ENCODE assay signal across 14 mouse cellular contexts in the genomic region with DNA sequence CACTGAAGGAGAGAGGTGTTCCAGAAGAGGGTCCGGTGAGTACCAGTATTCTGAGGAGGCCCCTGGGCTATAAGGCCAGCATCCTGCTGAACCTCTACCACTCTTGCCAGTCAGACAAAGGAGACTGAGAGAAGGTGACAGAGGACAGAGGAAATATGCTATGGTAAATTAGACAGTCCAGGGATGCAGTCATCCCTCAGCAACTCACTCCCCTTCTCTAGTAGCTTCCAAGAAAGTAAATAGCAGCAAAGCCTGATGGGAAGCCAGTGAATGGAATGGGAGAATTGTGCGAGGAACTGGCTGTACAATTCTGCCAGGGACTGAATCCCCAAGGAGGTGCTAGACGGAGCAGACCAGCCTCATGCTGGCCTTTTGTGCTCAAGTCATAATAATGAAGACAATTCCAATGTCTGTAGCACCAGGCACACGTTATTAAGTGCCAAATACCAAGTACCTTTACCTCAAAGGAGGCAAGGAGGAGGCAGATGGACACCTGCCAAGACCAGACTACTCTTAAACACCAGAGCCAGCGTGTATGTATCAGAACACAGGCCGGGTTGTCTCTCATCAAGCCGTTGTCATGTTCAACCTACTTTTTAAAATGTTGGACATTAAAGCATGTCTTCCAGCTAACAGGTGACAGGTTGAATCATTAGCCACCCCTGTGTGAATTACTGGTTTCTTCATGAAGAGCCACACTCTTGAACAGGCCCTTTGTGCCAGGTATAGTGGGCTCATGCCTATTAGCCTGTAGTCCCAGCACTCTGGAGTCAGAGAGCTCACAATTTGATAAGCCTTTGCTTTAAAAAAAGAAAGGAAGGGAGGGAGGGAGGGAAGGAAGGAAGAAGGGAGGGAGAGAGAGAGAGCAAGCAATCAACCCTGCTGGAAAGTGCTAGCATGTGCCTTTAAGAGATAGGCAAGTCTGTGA.
A peak's percentile ranks its signal among the peaks of the same experiment; 100 is the strongest.
DNase-seq lines count a peak whose midpoint lies in the region; ATAC-seq and TF ChIP-seq lines count a peak whose summit lies in the region.
"Had no signal": no experiment of that assay in that cellular context is flagged by ENCODE, and none has a peak within 500 bp of the region (broad histone marks: within the 10 kb centered on the region; RNA-seq: fewer than 3 reads in every experiment).

No protein-coding gene starts in this region.

- H3K4me3 ChIP-seq in forebrain, embryonic 10.5 days, result no peak overlapping the region
- no peak overlapping the region for H3K4me3 ChIP-seq in forebrain, embryonic 12.5 days (replicated peaks)
- no peak overlapping the region for H3K4me3 ChIP-seq in lung, embryonic 16.5 days (ENCODE audit: low read length)
- H3K4me3 ChIP-seq in embryonic fibroblast, embryonic 13.5 days (ENCODE audit: insufficient read depth, low read length), result no peak overlapping the region
- H3K4me3 ChIP-seq in limb, embryonic 12.5 days (replicated peaks), result no peak overlapping the region
- no peak overlapping the region for H3K4me3 ChIP-seq in hindbrain, postnatal 0 days (ENCODE audit: low read length)

- TF ChIP-seq CTCF in embryonic fibroblast, embryonic 13.5 days (IDR thresholded peaks at IDR 0.05; ENCODE audit: borderline replicate concordance, insufficient read depth, low read length), result no peak
- TF ChIP-seq CTCF in hindbrain, postnatal 0 days (IDR thresholded peaks at IDR 0.05; ENCODE audit: low read depth), result no peak

- H3K4me2 ChIP-seq in forebrain, embryonic 12.5 days, result no peak overlapping the region
- H3K4me2 ChIP-seq in lung, embryonic 16.5 days (ENCODE audit: low read depth, low read length), result no peak overlapping the region
- no peak overlapping the region for H3K4me2 ChIP-seq in limb, embryonic 12.5 days
- no peak overlapping the region for H3K4me2 ChIP-seq in hindbrain, postnatal 0 days (ENCODE audit: low read depth, low read length)

- H3K9ac ChIP-seq in forebrain, embryonic 12.5 days, result no peak overlapping the region
- H3K9ac ChIP-seq in lung, embryonic 16.5 days (ENCODE audit: low read length), result no peak overlapping the region
- H3K9ac ChIP-seq in limb, embryonic 12.5 days (replicated peaks), result no peak overlapping the region
- no peak overlapping the region for H3K9ac ChIP-seq in hindbrain, postnatal 0 days (replicated peaks; ENCODE audit: low read length)
- H3K9ac ChIP-seq: liver, postnatal 0 days had no signal

- no peak for TF ChIP-seq POLR2A in embryonic fibroblast, embryonic 13.5 days (IDR thresholded peaks at IDR 0.05; ENCODE audit: low read depth, low read length)

- H3K27ac ChIP-seq in forebrain, embryonic 10.5 days, result peak overlapping the region; percentile 73
- H3K27ac ChIP-seq in forebrain, embryonic 12.5 days, result no peak overlapping the region
- peak overlapping the region; percentile 15; the same call in 1 of the 2 replicates for H3K27ac ChIP-seq in lung, embryonic 16.5 days (ENCODE audit: low read length)
- H3K27ac ChIP-seq in embryonic fibroblast, embryonic 13.5 days (ENCODE audit: insufficient read depth, low read length), result peak overlapping the region; percentile 8; the same call in 1 of the 2 replicates
- peak overlapping the region; percentile 94 for H3K27ac ChIP-seq in limb, embryonic 12.5 days
- H3K27ac ChIP-seq in hindbrain, postnatal 0 days, result no peak overlapping the region

- no peak for DNase-seq in forebrain, embryonic 10.5 days (ENCODE audit: extremely low spot score, low spot score)
- DNase-seq in lung, postnatal 10 days, result no peak
- no peak for DNase-seq in hindbrain, postnatal 0 days (ENCODE audit: low spot score)
- DNase-seq in liver, result no peak
- DNase-seq: adrenal gland, adult 2 months; cerebellum, postnatal 10 days; gastrocnemius, postnatal 14 days; kidney, adult 8-10 months; kidney, postnatal 36 days; liver, postnatal 0 days had no signal

- peaks cover 31% of the 10 kb centered on the region for H3K4me1 ChIP-seq in forebrain, embryonic 10.5 days
- H3K4me1 ChIP-seq in forebrain, embryonic 12.5 days, result peaks cover 19% of the 10 kb centered on the region
- peaks cover 4% of the 10 kb centered on the region; the same call in 1 of the 2 replicates for H3K4me1 ChIP-seq in lung, embryonic 16.5 days (replicated peaks; ENCODE audit: control insufficient read depth, insufficient read depth, low read length)
- H3K4me1 ChIP-seq in embryonic fibroblast, embryonic 13.5 days (ENCODE audit: control insufficient read depth, insufficient read depth, low read length), result peaks cover 9% of the 10 kb centered on the region
- H3K4me1 ChIP-seq in limb, embryonic 12.5 days (replicated peaks), result peaks cover 43% of the 10 kb centered on the region
- H3K4me1 ChIP-seq in hindbrain, postnatal 0 days (ENCODE audit: insufficient read depth, low read length), result peaks cover 8% of the 10 kb centered on the region

- no peaks in the 10 kb centered on the region for H3K9me3 ChIP-seq in forebrain, embryonic 10.5 days
- no peaks in the 10 kb centered on the region for H3K9me3 ChIP-seq in forebrain, embryonic 12.5 days
- H3K9me3 ChIP-seq in lung, embryonic 16.5 days (ENCODE audit: control insufficient read depth, low read length), result no peaks in the 10 kb centered on the region
- H3K9me3 ChIP-seq in limb, embryonic 12.5 days, result no peaks in the 10 kb centered on the region
- H3K9me3 ChIP-seq in hindbrain, postnatal 0 days (ENCODE audit: low read length), result no peaks in the 10 kb centered on the region

- WGBS in forebrain, embryonic 10.5 days, result 81% methylated on average over 7 of the region's 7 CpGs
- WGBS in forebrain, embryonic 12.5 days, result 68% methylated on average over 7 of the region's 7 CpGs
- 54% methylated on average over 7 of the region's 7 CpGs for WGBS in lung, embryonic 16.5 days
- WGBS in limb, embryonic 12.5 days, result 66% methylated on average over 7 of the region's 7 CpGs
- WGBS in hindbrain, postnatal 0 days, result 70% methylated on average over 7 of the region's 7 CpGs

- no peaks in the 10 kb centered on the region for H3K36me3 ChIP-seq in forebrain, embryonic 10.5 days (replicated peaks)
- H3K36me3 ChIP-seq in forebrain, embryonic 12.5 days (replicated peaks), result no peaks in the 10 kb centered on the region
- H3K36me3 ChIP-seq in lung, embryonic 16.5 days (ENCODE audit: control insufficient read depth, insufficient read depth, low read length), result no peaks in the 10 kb centered on the region
- H3K36me3 ChIP-seq in limb, embryonic 12.5 days, result no peaks in the 10 kb centered on the region
- no peaks in the 10 kb centered on the region for H3K36me3 ChIP-seq in hindbrain, postnatal 0 days (ENCODE audit: insufficient read depth, low read length)

- no peaks in the 10 kb centered on the region for H3K27me3 ChIP-seq in forebrain, embryonic 10.5 days (ENCODE audit: poor library complexity, severe bottlenecking)
- no peaks in the 10 kb centered on the region for H3K27me3 ChIP-seq in forebrain, embryonic 12.5 days
- H3K27me3 ChIP-seq in lung, embryonic 16.5 days (ENCODE audit: control insufficient read depth, insufficient read depth, low read depth, low read length), result no peaks in the 10 kb centered on the region
- no peaks in the 10 kb centered on the region for H3K27me3 ChIP-seq in limb, embryonic 12.5 days
- no peaks in the 10 kb centered on the region for H3K27me3 ChIP-seq in hindbrain, postnatal 0 days (ENCODE audit: insufficient read depth, low read length)

- no peak for ATAC-seq in forebrain, embryonic 12.5 days (ENCODE audit: low FRiP score)
- ATAC-seq in lung, embryonic 16.5 days (ENCODE audit: low read depth), result peak; percentile 49; the same call in 1 of the 2 replicates
- no peak for ATAC-seq in limb, embryonic 12.5 days (ENCODE audit: insufficient number of reproducible peaks, insufficient read depth, low FRiP score, low TSS enrichment, low read depth)
- no peak for ATAC-seq in hindbrain, postnatal 0 days
- ATAC-seq: liver, postnatal 0 days had no signal

Comparison
In these comparisons a context has a peak if more than half of its experiments do, and no peak if none do; other contexts are left out.
1. H3K27ac ChIP-seq: peak in forebrain, embryonic 10.5 days (single experiment), lung, embryonic 16.5 days (single experiment), embryonic fibroblast, embryonic 13.5 days (single experiment) and limb, embryonic 12.5 days (single experiment); none in forebrain, embryonic 12.5 days (single experiment) and hindbrain, postnatal 0 days (single experiment).